Mouse (Mus musculus) thymus, adult 2 months (tissue): ENCODE results near the gene Rabep2.

ENCODE experiments used
- CTCF ChIP-seq: fragments of 200-500 bp; IDR thresholded peaks from 2 replicates; pipeline ENCODE4 v1.5.1; 2012; ENCODE audit warnings: mild to moderate bottlenecking, control low read depth, low read length, moderate library complexity, borderline replicate concordance; ENCODE audit not compliant: control insufficient read depth, poor library complexity, insufficient read depth; ENCODE audit errors: extremely low read depth
- POLR2A ChIP-seq: fragments of 200-500 bp; IDR thresholded peaks from 2 replicates; pipeline ENCODE4 v1.6.1; 2012; ENCODE audit warnings: mild to moderate bottlenecking, low read length, control low read depth, moderate library complexity; ENCODE audit not compliant: control insufficient read depth, poor library complexity, insufficient read depth; ENCODE audit errors: extremely low read depth

DNA sequence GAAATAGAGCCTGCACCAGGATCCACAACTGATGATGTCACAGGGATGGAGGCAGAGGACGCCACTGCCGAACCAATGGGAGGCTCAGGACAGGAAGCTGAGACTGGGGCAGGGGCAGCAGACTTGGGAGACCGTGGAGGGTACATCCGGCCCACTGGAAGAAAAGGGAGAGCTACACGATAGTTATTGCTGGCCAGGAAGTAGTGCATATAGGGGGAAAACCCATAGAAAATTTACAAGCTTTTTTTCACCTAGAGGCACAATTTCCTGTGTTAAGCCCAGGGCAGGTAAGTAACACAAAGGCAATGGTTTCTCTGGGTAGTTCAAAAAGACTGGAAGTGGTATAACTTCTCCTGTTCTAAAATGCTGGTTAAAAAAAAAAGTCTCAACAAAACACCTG is 67.9 kb downstream of the Rabep2 start:
- TF ChIP-seq POLR2A (no peak), CTCF (no peak)
